Mouse (Mus musculus): ENCODE data around the gene Stk11. TPM values are rescaled to one million over a fixed set of nuclear protein-coding genes. Genes with fewer than 3 reads are reported as not detected.

The Stk11 gene
- total and polyA plus RNA-seq, 3 experiments = 47.4 to 94.9 (median 65.9) TPM

GRCm38 (mm10) chr10:80127920-80128319 is 12.3 kb downstream of the Stk11 start:
- no peak for TF ChIP-seq CTCF (conservative IDR thresholded peaks at IDR 0.05 in 1 of 2, IDR thresholded peaks at IDR 0.05 in 1 of 2; ENCODE audit: low read depth in 2 of 2, low read length in 2 of 2)
- TF ChIP-seq ZC3H11A (IDR thresholded peaks at IDR 0.05; ENCODE audit: low read depth, low read length) = no peak
- TF ChIP-seq CHD1 (IDR thresholded peaks at IDR 0.05; ENCODE audit: low read depth, low read length) = no peak
- TF ChIP-seq JUND (conservative IDR thresholded peaks at IDR 0.05; ENCODE audit: low read depth, low read length) = no peak
- TF ChIP-seq ELF1 (IDR thresholded peaks at IDR 0.05; ENCODE audit: low read depth, low read length) = no peak
- TF ChIP-seq ZKSCAN1 (IDR thresholded peaks at IDR 0.05; ENCODE audit: borderline replicate concordance, low read depth, low read length) = no peak
- TF ChIP-seq UBTF (IDR thresholded peaks at IDR 0.05; ENCODE audit: low read depth, low read length) = no peak
- no peak for TF ChIP-seq KAT2A (IDR thresholded peaks at IDR 0.05; ENCODE audit: insufficient replicate concordance, low read length)
- no peak for TF ChIP-seq E2F4 (IDR thresholded peaks at IDR 0.05; ENCODE audit: insufficient replicate concordance, low read depth, low read length)
- TF ChIP-seq MAFK (IDR thresholded peaks at IDR 0.05; ENCODE audit: insufficient replicate concordance, low read length) = no peak
- TF ChIP-seq IRF4 (IDR thresholded peaks at IDR 0.05; ENCODE audit: low read depth, low read length) = no peak
- TF ChIP-seq SMC3 (IDR thresholded peaks at IDR 0.05; ENCODE audit: low read depth, low read length) = no peak
- no peak for TF ChIP-seq TCF12 (IDR thresholded peaks at IDR 0.05; ENCODE audit: low read depth, low read length)
- no peak for TF ChIP-seq MAZ (IDR thresholded peaks at IDR 0.05; ENCODE audit: low read depth, low read length)
- no peak for TF ChIP-seq PAX5 (IDR thresholded peaks at IDR 0.05; ENCODE audit: low read length)
- TF ChIP-seq RAD21 (IDR thresholded peaks at IDR 0.05; ENCODE audit: low read depth, low read length) = no peak
- no peak for TF ChIP-seq SIN3A (IDR thresholded peaks at IDR 0.05; ENCODE audit: low read length)
- no peak for TF ChIP-seq ZNF384 (IDR thresholded peaks at IDR 0.05; ENCODE audit: low read depth, low read length)
- in situ Hi-C loops (cut with MboI; ENCODE audit: low pct_ligation_motif_present, low pct_unique_long_range_greater_than_20kb, low sequenced_read_pairs) = no loop called here
- H3K4me2 ChIP-seq (ENCODE audit: insufficient read depth, low read depth, poor library complexity, severe bottlenecking) = no peak overlapping the region
- no peaks in the 10 kb centered on the region for H3K9me3 ChIP-seq (replicated peaks; ENCODE audit: low read length)
- DNase-seq (ENCODE audit: extremely low read depth) = no peak
- no peaks in the 10 kb centered on the region for H3K4me1 ChIP-seq (ENCODE audit: control insufficient read depth in 1 of 2, insufficient read depth in 2 of 2)
- no peaks in the 10 kb centered on the region for H3K27me3 ChIP-seq (replicated peaks)
- no peak overlapping the region for H3K27ac ChIP-seq (ENCODE audit: insufficient read depth, low read depth)
- peaks cover 94 to 99% of the 10 kb centered on the region in 2 experiments for H3K36me3 ChIP-seq (replicated peaks in 1 of 2; ENCODE audit: control insufficient read depth in 1 of 2, insufficient read depth in 1 of 2, low read length in 1 of 2)
- dilution Hi-C loops (cut with MboI; ENCODE audit: extremely low pct_ligation_motif_present, extremely low pct_unique_long_range_greater_than_20kb, low sequenced_read_pairs) = no loop called here
- H3K9ac ChIP-seq (ENCODE audit: insufficient read depth, low read depth) = no peak overlapping the region
- peaks cover 18% of the 10 kb centered on the region for H3K79me2 ChIP-seq (replicated peaks; ENCODE audit: control insufficient read depth, extremely low read depth, insufficient read depth, poor library complexity, severe bottlenecking)
- no peak overlapping the region for H3K4me3 ChIP-seq (replicated peaks in 1 of 3; ENCODE audit: low read depth in 2 of 3, low read length in 2 of 3, poor library complexity in 1 of 3)

- in situ Hi-C loops (cut with MboI; ENCODE audit: low pct_ligation_motif_present, low pct_unique_long_range_greater_than_20kb, low sequenced_read_pairs) (no loop called here), dilution Hi-C loops (cut with MboI; ENCODE audit: extremely low pct_ligation_motif_present, extremely low pct_unique_long_range_greater_than_20kb, low sequenced_read_pairs) (no loop called here)
- Histone ChIP-seq H3K36me3 (replicated peaks in 1 of 2; ENCODE audit: control insufficient read depth in 1 of 2, insufficient read depth in 1 of 2, low read length in 1 of 2) (peaks cover 79 to 92% of the 10 kb centered on the region in 2 experiments), H3K9me3 (replicated peaks; ENCODE audit: low read length) (no peaks in the 10 kb centered on the region), H3K79me2 (replicated peaks; ENCODE audit: control insufficient read depth, extremely low read depth, insufficient read depth, poor library complexity, severe bottlenecking) (no peaks in the 10 kb centered on the region; the same call in 1 of the 2 replicates), H3K4me3 (replicated peaks in 1 of 3; ENCODE audit: low read depth in 2 of 3, low read length in 2 of 3, poor library complexity in 1 of 3) (no peak overlapping the region), H3K27ac (ENCODE audit: insufficient read depth, low read depth) (no peak overlapping the region), H3K9ac (ENCODE audit: insufficient read depth, low read depth) (no peak overlapping the region), H3K27me3 (replicated peaks) (no peaks in the 10 kb centered on the region), H3K4me2 (ENCODE audit: insufficient read depth, low read depth, poor library complexity, severe bottlenecking) (no peak overlapping the region), H3K4me1 (ENCODE audit: control insufficient read depth in 1 of 2, insufficient read depth in 2 of 2) (peaks cover 6 to 9% of the 10 kb centered on the region in 2 experiments; a peak in 3 of 4 replicates)
- TF ChIP-seq E2F4 (IDR thresholded peaks at IDR 0.05; ENCODE audit: insufficient replicate concordance, low read depth, low read length) = no peak
- no peak for TF ChIP-seq MAFK (IDR thresholded peaks at IDR 0.05; ENCODE audit: insufficient replicate concordance, low read length)
- TF ChIP-seq ETS1 (conservative IDR thresholded peaks at IDR 0.05; ENCODE audit: low read depth, low read length) = no peak
- no peak for DNase-seq (ENCODE audit: extremely low read depth)
These were observed 14.2 kb downstream of the Stk11 start for GRCm38 (mm10) chr10:80129846-80130245.

Data from CH12.LX (cell line).